Mouse (Mus musculus) cerebellum, adult 9-10 months (tissue): ENCODE data around the gene Gm17662.

Experiments used
- DNase-seq: peaks from one replicate; pipeline ENCODE4 v3.0.0; 2022

Gm17662 gene

DNA sequence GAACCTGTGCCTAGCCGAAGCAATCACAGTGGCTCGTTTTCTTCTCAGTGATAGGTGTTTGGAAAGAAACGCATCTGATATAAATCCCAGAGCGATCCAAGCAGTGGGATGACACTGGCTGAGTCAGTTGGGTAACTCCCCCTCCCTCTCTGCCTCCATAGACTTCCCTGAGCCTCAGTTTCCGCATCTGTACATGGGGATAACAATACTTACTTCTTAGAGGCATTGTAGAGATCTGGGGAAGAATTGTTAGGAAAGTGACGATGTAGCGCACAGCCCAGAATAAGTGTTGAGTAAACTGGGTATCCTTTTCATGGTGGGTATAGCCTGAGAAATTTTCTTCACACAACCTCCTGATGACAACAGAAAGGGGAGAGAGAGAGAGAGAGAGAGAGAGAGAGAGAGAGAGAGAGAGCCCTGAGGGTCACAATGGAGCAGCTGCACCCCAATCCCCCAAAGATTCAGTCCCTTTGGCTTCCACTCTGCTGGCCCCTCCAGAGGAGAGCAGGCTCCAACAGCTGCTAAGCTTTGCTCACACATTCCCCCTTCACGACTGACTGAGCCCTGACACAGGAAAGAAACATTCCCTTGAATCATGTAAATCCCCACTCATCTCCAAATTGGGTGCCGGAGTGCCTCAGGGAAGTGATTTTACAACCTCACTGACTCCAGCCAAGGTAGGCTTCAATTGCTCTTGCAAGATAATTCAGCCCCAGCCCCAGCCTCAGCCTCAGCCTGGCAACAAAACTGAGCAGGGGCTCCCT lies 31.6 kb downstream of the Gm17662 start:
- DNase-seq, result no peak

DNA sequence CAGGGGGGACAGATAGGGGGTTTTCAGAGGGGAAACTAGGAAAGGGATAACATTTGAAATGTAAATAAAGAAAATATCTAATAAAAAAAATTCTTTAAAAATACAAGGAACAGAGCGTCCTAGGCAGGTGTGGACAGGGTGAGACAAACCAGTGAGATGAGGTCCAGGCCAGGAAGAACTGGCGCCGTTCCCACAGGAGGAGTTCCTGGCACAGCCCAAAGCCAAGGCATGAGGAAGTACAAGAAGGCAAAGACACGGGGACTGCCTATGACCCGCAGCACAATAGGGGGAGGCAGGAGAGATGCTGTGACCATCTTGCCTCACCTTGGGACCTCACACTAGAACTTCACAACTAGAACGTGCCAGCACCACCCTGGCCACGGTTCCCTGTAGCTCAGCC lies 34.6 kb downstream of the Gm17662 start:
- peak; percentile 31 for DNase-seq

DNA sequence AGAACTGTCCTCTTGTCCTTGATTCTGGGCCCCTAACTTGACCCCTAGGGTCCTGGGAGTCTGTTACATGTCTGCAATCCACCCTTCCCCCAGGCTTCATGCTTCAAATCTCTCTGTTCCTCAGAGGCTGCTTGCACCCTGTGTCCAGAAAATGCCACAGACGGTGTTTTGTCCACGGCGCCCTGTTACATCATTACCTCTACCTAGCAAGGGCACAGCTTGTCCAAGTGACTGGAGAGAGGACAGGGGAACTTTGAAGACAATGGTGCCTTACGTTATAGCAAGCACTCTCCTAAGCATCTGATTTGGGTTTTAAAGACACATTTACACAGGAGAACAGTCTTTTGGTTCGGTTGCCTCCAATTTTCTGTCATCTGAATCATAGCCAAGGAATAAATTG lies 36.5 kb downstream of the Gm17662 start:
- no peak for DNase-seq

DNA sequence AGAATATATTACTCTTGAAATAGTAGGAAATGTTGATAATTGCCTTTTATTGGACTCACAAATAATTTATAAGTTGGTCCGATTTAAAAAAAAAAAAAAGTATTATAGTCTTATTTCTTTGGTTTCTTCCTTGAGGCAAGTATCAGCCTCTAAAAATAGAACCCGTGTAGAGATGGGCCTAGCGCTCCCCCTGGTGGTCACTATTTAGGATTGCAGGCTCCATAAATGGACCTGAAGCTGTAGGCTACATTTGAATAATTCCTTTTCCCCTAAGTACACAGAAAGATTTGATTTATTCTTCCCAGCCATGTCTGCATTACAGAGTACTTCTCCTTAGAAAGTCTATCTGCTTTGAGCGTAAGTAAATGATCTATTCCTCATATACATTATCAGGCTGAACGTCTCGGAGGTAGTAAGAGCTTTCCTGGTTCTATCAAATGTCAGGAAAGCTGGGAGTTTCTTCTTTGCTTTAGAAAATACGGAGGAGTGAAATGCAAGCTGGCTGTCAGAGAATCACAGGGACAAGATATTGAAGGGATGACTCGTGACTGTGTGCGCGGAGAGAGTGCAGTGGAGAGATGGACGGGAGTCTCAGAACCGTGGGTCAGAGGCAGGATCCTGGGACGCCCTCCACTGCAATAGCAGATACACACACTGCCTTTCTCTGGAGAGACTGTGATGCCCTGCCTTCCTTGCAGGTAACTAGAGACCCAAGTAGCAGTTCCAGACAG lies 37.0 kb downstream of the Gm17662 start:
- peak; percentile 71 for DNase-seq

GRCm38 (mm10) chr4:104902836-104903235 lies 45.7 kb downstream of the Gm17662 start:
- no peak for DNase-seq

DNA sequence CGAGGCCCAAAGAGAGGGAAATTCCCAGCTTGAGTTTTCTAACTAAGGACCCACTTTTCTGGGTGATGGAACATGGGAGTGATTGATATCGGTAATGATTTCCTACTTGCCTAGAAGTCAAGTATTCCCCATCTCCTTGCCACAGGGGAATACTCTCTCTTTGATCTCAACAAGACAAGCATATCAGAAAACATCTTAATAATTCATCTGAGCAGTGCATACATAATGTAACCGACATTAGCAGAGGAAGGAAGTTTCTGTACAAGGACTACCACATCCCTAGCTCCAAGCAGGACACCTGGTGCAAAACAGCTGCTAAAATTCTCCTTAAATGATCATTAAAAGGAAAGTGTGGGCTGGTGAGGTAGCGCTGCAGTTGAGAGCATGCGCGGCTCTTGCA lies 47.9 kb downstream of the Gm17662 start:
- DNase-seq, result no peak
